Mouse (Mus musculus) bone marrow, adult 2 months (tissue): ENCODE data around the gene Cd151.

Experiments
- CTCF ChIP-seq: fragments of 200-500 bp; IDR thresholded peaks from 2 replicates; pipeline ENCODE4 v1.5.1; 2011; ENCODE audit warnings: low read length, control low read depth; ENCODE audit not compliant: control insufficient read depth, insufficient read depth
- POLR2A ChIP-seq: fragments of 200-500 bp; IDR thresholded peaks from 2 replicates; pipeline ENCODE4 v1.6.1; 2011; ENCODE audit warnings: low read depth, mild to moderate bottlenecking, control low read depth, low read length, borderline replicate concordance; ENCODE audit not compliant: control insufficient read depth

- TF ChIP-seq CTCF, result no peak
- TF ChIP-seq POLR2A, result no peak
Measured at GRCm38 (mm10) chr7:141431434-141432185, 35.6 kb upstream of the Cd151 start.
